Mouse (Mus musculus) midbrain, embryonic 12.5 days (tissue): Measurements from ENCODE around the gene Akt2. TPM values are rescaled to one million over a fixed set of nuclear protein-coding genes. Genes with fewer than 3 reads are reported as not detected.
A peak's percentile ranks its signal among the peaks of the same experiment; 100 is the strongest.
"Not testable (repeated sequence)": the region's sequence is repeated elsewhere in the genome, so short reads cannot be mapped to it uniquely, and the experiment has no call there.

Source experiments
- ATAC-seq: fragments of 200-750 bp; cut with Nextera tagmentation; 2 replicates; pipeline ENCODE4 v1.8.0; 2017; ENCODE audit warnings: low read depth, moderate TSS enrichment, moderate library complexity; ENCODE audit not compliant: low FRiP score
- H3K27ac ChIP-seq: fragments of 300-500 bp; sonication (generic); replicated peaks from 2 replicates; pipeline ENCODE4 v1.5.1; 2016; ENCODE audit warnings: mild to moderate bottlenecking
- H3K27me3 ChIP-seq: fragments of 300-500 bp; sonication (generic); 2 replicates; pipeline ENCODE4 v1.6.1; 2016; ENCODE audit warnings: mild to moderate bottlenecking
- H3K36me3 ChIP-seq: fragments of 300-500 bp; sonication (generic); 2 replicates; pipeline ENCODE4 v1.6.1; 2016
- H3K4me1 ChIP-seq: fragments of 300-500 bp; sonication (generic); 2 replicates; pipeline ENCODE4 v1.6.1; 2016
- H3K4me2 ChIP-seq: fragments of 300-500 bp; sonication (generic); replicated peaks from 2 replicates; pipeline ENCODE4 v1.6.1; 2016; ENCODE audit warnings: mild to moderate bottlenecking, moderate library complexity
- H3K4me3 ChIP-seq: fragments of 300-500 bp; sonication (generic); 2 replicates; pipeline ENCODE4 v1.5.1; 2016; ENCODE audit warnings: mild to moderate bottlenecking
- H3K9ac ChIP-seq: fragments of 300-500 bp; sonication (generic); replicated peaks from 2 replicates; pipeline ENCODE4 v1.6.1; 2016; ENCODE audit warnings: mild to moderate bottlenecking, moderate library complexity
- H3K9me3 ChIP-seq: fragments of 300-500 bp; sonication (generic); 2 replicates; pipeline ENCODE4 v1.6.1; 2016; ENCODE audit warnings: mild to moderate bottlenecking
- WGBS: fragments of 180-500 bp; shearing (Covaris S2); methylation state at CpG from one replicate; pipeline ENCODE4 v1.1.7; 2016; 5-methylcytosine and 5-hydroxymethylcytosine counted together
- polyA plus RNA-seq: library from polyadenylated mRNA; unstranded; fragments of >200 nt; fragmentation: Nextera tagmentation; extraction: Ambion mirVana; gene quantifications from 2 replicates; pipeline ENCODE4 v1.2.1, GENCODE M21; 2016

Gene Akt2
- polyA plus RNA-seq, 1 experiment from 2014 or later, result 90.9 TPM

DNA sequence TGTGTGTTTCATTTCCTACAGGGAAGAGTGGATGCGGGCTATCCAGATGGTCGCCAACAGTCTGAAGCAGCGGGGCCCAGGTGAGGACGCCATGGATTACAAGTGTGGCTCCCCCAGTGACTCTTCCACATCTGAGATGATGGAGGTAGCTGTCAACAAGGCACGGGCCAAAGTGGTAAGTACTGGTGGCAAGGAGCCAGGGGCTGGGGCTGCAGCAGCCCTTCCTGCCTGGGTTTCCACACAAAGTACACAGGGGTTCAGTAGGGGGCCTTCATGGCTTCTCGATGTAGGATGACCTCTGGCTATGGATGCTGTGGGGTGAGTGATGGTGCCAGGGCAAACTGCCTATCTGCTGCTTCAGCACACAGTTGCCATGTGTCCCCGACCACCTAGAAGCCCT lies 37.5 kb downstream of the Akt2 start:
- H3K27ac ChIP-seq, H3K27me3 ChIP-seq, ATAC-seq, H3K4me3 ChIP-seq, H3K4me1 ChIP-seq, H3K4me2 ChIP-seq, H3K9ac ChIP-seq, H3K9me3 ChIP-seq: not testable (repeated sequence)
- WGBS, result 98% methylated on average over 7 of the region's 7 CpGs
- H3K36me3 ChIP-seq, result peaks cover 80% of the 10 kb centered on the region

DNA sequence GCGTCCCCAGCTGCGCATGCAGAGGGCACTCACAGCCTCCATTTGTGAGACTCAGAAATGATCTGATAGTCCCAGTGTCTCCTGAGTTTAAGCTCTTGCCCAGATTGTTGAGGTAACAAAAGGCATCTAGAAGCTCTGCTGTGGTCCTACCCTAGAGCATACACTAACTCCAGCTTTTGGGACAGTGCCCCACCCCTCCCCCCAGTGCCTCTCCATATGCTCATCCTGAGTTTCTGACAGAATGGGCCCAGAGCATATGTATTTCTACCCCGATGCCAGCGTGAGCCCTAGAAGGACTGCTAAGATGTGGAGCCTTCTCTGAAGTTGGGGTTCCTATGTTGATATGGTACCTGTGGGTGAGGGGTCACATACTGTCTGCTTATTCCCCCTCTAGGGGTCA lies 40.1 kb downstream of the Akt2 start:
- H3K4me3 ChIP-seq, result no peak overlapping the region
- WGBS, result 95% methylated on average over 4 of the region's 4 CpGs
- no peak for ATAC-seq
- H3K4me2 ChIP-seq, result no peak overlapping the region
- no peaks in the 10 kb centered on the region for H3K4me1 ChIP-seq
- no peaks in the 10 kb centered on the region for H3K9me3 ChIP-seq
- H3K36me3 ChIP-seq, result peaks cover 78% of the 10 kb centered on the region
- H3K9ac ChIP-seq, result no peak overlapping the region
- H3K27me3 ChIP-seq, result no peaks in the 10 kb centered on the region
- H3K27ac ChIP-seq, result no peak overlapping the region

DNA sequence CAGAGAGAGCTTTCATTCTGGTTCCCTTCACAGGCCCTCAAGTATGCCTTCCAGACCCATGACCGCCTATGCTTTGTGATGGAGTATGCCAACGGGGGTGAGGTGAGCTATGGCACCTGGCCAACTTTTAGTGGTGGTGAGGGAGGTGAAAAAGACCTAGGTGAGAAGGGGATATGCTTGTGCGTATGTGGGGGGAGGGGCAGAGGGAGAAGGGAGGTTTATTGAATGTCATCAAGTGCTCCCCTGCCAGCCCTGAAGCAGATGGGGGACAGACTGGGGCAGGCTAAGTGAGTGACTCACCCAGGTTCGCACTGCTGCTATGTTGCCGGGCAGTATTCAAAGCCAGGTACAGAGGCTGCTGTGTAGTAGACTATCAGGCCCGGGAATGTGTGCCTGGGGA lies 41.8 kb downstream of the Akt2 start:
- Histone ChIP-seq H3K27me3 (no peaks in the 10 kb centered on the region), H3K27ac (no peak overlapping the region), H3K9ac (no peak overlapping the region), H3K9me3 (no peaks in the 10 kb centered on the region), H3K36me3 (peaks cover 77% of the 10 kb centered on the region), H3K4me2 (no peak overlapping the region), H3K4me3 (no peak overlapping the region), H3K4me1 (no peaks in the 10 kb centered on the region)
- no peak for ATAC-seq
- WGBS, result 95% methylated on average over 6 of the region's 6 CpGs

DNA sequence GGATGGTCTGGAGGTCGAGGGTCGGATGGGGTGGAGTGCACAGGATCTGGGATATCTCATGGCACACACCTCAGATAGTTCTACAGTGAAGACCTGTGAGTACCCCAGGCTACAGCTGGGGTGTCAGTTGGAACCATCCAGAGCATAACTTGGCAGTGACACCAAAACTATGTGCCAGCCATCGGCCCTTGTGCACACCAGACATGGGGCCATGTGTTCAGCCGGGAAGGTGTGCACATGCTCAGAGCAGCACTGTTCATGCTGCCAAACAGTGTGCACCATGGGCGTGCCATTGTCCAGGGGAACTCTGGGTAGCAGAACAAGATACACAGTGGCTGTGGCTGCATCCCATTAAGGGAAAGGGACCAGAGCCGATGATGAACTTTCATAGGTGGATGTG lies 43.3 kb downstream of the Akt2 start:
- Histone ChIP-seq H3K9me3 (no peaks in the 10 kb centered on the region), H3K4me2 (no peak overlapping the region), H3K9ac (no peak overlapping the region), H3K36me3 (peaks cover 66% of the 10 kb centered on the region), H3K27me3 (no peaks in the 10 kb centered on the region), H3K4me1 (no peaks in the 10 kb centered on the region), H3K4me3 (no peak overlapping the region), H3K27ac (no peak overlapping the region)
- ATAC-seq, result no peak
- WGBS, result 95% methylated on average over 6 of the region's 6 CpGs

DNA sequence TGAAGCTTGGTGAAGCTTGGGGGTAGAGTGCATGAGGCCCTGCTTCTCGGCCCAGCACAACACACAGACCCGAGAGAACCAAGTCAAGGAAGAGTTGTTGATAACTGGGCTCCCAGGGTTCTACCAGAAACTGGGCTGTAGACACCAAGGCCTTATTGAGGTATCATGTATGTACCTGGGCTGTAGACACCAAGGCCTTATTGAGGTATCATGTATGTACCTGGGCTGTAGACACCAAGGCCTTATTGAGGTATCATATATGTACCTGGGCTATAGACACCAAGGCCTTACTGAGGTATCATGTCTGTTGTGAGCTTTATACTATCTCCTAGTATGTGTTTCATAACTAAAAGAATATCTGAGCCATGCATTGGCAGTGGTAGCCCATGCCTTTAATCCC lies 43.7 kb downstream of the Akt2 start:
- H3K27ac ChIP-seq, H3K4me2 ChIP-seq, H3K27me3 ChIP-seq, ATAC-seq, H3K4me1 ChIP-seq, H3K9me3 ChIP-seq, H3K4me3 ChIP-seq, H3K9ac ChIP-seq: not testable (repeated sequence)
- 97% methylated on average over 2 of the region's 2 CpGs for WGBS
- H3K36me3 ChIP-seq, result peaks cover 67% of the 10 kb centered on the region

DNA sequence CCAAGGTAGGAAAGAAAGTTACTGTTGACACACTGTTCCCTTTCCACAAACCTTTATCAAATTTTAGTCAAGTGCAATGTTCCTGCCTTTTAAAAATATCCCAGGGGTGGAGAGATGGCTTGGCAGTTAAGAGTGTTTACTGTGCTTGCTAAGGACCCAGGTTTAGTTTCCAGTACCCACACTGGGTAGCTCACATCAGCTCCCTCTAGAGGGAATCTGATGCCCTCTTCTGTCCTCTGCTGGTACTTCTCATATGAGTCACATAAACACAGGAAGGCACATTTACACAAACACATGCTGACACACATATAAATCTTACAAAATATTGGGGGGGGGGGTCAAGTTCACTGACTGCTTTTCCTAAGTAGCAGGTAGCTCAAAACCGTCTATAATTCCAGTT lies 53.1 kb downstream of the Akt2 start:
- Histone ChIP-seq H3K27ac (no peak overlapping the region), H3K36me3 (peaks cover 5% of the 10 kb centered on the region; the same call in 1 of the 2 replicates), H3K4me3 (no peak overlapping the region), H3K9ac (no peak overlapping the region), H3K27me3 (no peaks in the 10 kb centered on the region), H3K9me3 (no peaks in the 10 kb centered on the region), H3K4me1 (no peaks in the 10 kb centered on the region), H3K4me2 (no peak overlapping the region)
- 76% methylated on average over 1 of the region's 1 CpGs for WGBS
- ATAC-seq, result no peak

DNA sequence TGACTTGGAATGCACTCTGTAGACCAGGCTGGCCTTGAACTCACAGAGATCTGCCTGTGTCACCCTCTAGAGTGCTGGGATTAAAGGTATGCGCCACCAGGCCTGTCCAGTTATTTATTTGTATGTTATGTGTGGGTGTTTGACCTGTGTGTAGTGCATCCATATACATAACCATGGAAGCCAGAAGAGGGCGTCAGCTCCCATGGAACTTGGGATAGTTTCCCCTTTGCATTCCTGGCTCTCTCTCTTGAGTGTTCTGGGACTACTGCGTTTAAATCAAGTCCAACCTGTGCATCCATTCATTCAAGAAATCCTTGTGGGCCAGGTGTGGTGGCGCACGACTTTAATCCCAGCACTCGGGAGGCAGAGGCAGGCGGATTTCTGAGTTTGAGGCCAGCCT lies 55.2 kb downstream of the Akt2 start:
- no peak overlapping the region for H3K9ac ChIP-seq
- ATAC-seq, result no peak
- no peak overlapping the region for H3K4me2 ChIP-seq
- no peak overlapping the region for H3K27ac ChIP-seq
- no peaks in the 10 kb centered on the region for H3K27me3 ChIP-seq
- no peaks in the 10 kb centered on the region for H3K36me3 ChIP-seq
- no peaks in the 10 kb centered on the region for H3K9me3 ChIP-seq
- 83% methylated on average over 7 of the region's 7 CpGs for whole genome bisulfite sequencing
- no peak overlapping the region for H3K4me3 ChIP-seq
- no peaks in the 10 kb centered on the region for H3K4me1 ChIP-seq

DNA sequence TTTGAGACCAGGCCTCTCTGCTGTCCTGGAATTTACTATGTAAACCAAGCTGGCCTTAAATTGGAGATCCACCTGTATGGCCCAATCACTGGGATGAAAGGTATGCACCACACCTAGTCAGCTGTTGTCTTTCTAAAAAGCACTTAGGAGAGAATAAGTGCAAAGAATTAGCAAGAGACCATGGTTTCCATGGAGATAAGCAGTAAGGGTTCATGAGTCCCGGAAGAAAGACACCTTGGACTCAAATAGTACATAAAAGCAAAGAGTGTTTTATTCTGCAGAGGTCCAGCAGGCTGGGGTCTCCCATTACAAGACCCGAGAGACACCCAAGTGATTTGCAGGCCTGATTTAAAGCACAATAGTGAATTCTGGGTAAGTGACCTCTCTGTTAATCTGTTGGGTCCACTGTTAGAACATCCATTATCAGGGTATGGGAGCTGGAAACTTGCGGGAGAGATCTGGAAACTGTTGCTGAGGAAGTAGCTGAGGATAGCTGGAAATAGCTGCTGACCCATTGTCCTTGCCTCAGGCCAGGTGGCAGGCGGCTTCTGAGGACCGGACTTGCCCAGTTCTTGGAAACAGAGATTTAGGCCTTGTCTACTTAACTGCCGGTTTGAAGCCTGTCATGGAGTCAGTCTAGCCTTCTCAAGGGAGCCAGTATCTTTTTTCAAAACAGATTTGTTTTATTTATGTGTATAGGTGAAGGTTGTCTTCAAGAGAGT lies 56.1 kb downstream of the Akt2 start:
- H3K9me3 ChIP-seq, result no peaks in the 10 kb centered on the region
- ATAC-seq, result no peak
- peaks cover 4% of the 10 kb centered on the region for H3K27me3 ChIP-seq
- H3K4me2 ChIP-seq, result no peak overlapping the region
- H3K4me3 ChIP-seq, result no peak overlapping the region
- H3K36me3 ChIP-seq, result no peaks in the 10 kb centered on the region
- H3K4me1 ChIP-seq, result no peaks in the 10 kb centered on the region
- H3K9ac ChIP-seq, result no peak overlapping the region
- 85% methylated on average over 6 of the region's 6 CpGs for WGBS
- no peak overlapping the region for H3K27ac ChIP-seq

DNA sequence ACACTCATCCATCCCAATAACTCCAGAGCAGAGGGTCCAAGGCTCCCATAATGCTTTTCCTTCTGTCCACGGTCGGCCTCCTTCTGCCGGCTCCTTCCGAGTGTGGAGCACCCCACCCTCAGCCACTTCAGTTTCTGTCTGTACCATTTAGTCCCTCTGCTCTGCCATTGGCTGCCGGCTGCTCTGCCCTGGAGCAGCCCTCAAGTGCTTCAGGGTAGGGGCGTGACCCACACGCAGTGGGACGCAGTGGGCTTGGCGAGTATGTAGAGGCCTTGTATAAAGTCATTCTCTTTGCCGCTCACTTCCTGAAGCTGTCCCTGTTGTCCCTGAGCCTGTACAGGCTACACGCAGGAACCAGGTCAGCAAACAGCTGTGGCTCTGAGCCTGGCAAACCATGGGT lies 58.4 kb downstream of the Akt2 start:
- no peak overlapping the region for H3K4me2 ChIP-seq
- WGBS, result 92% methylated on average over 11 of the region's 11 CpGs
- no peaks in the 10 kb centered on the region; the same call in 1 of the 2 replicates for H3K4me1 ChIP-seq
- no peaks in the 10 kb centered on the region for H3K36me3 ChIP-seq
- H3K4me3 ChIP-seq, result no peak overlapping the region
- peaks cover 25% of the 10 kb centered on the region for H3K27me3 ChIP-seq
- no peaks in the 10 kb centered on the region for H3K9me3 ChIP-seq
- H3K27ac ChIP-seq, result no peak overlapping the region
- ATAC-seq, result no peak
- H3K9ac ChIP-seq, result no peak overlapping the region

DNA sequence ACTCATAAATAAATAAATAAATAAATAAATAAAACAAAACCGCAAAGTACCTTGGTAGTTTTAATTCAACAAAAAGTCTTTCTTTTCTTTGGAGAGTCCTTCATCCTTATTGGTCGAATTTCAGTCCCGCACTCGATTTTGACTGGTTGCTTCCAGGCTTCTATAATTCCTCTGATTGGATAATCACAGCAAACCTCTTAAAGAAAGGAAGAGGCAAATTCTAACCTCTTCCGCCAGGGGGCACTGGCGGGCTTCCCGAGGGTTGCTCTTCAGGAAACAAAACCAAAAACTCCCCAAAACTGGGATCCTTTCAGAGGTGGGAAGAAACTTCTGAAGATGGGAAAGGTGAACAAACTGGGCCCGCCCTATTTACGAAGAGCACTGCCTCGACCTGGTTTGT lies 59.6 kb downstream of the Akt2 start:
- WGBS, result 8% methylated on average over 10 of the region's 10 CpGs
- H3K4me3 ChIP-seq, result no peak overlapping the region
- peaks cover 2% of the 10 kb centered on the region; the same call in 1 of the 2 replicates for H3K36me3 ChIP-seq
- H3K4me1 ChIP-seq, result peaks cover 5% of the 10 kb centered on the region; the same call in 1 of the 2 replicates
- H3K9ac ChIP-seq, result no peak overlapping the region
- ATAC-seq, result no peak
- H3K9me3 ChIP-seq, result no peaks in the 10 kb centered on the region
- peaks cover 37% of the 10 kb centered on the region for H3K27me3 ChIP-seq
- no peak overlapping the region for H3K27ac ChIP-seq
- peak overlapping the region; percentile 10; the same call in 1 of the 2 replicates for H3K4me2 ChIP-seq

DNA sequence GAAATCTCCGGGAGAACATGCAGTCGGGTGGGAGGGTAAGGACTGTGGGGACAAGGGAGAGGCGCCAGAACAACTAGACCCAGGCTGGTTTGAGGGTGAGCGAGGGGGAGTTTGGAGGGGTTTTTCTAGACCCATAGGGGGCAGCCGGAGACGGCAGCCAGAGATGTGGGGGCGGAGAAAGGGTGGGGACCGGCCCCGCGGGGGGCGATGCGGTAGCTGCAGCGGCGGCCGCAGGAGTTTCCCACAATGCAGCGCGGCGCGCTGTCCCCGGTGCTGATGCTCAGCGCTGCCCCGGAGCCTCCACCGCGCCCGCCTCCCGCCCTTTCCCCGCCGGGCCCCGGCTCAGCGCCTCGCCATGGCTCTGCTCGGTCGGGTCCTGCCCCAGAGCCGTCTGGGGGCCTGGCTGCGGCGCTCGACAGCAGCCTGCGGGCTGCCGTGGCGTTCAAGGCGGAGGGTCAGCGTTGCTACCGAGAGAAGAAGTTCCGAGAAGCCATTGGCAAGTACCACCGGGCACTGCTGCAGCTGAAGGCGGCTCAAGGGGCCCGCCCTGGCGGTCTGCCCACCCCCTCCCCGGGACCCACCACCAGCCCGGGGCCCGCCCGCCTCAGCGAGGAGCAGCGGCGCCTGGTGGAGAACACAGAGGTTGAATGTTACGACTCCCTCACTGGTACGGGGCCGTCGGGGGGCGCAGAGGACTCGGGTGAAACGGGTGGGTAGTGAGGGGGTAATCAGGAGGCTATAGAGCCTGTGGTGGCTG lies 62.5 kb downstream of the Akt2 start, which contains the start of gene Ttc9b:
Gene Ttc9b, plus strand, starts transcription at position 235 of the 757 bp plus-strand sequence.
- H3K9me3 ChIP-seq, result no peaks in the 10 kb centered on the region
- H3K27ac ChIP-seq, result peak within 1 kb of the TSS; percentile 86
- H3K9ac ChIP-seq, result peak within 1 kb of the TSS; percentile 73
- peak within 1 kb of the TSS; percentile 64 for H3K4me3 ChIP-seq
- H3K36me3 ChIP-seq, result peaks cover 31% of the 10 kb centered on the region
- ATAC-seq, result peak; percentile 88
- H3K4me1 ChIP-seq, result peaks cover 8% of the 10 kb centered on the region; the same call in 1 of the 2 replicates
- H3K27me3 ChIP-seq, result peaks cover 58% of the 10 kb centered on the region
- peak within 1 kb of the TSS; percentile 85 for H3K4me2 ChIP-seq
- WGBS, result 1% methylated on average over 54 of the region's 62 CpGs

DNA sequence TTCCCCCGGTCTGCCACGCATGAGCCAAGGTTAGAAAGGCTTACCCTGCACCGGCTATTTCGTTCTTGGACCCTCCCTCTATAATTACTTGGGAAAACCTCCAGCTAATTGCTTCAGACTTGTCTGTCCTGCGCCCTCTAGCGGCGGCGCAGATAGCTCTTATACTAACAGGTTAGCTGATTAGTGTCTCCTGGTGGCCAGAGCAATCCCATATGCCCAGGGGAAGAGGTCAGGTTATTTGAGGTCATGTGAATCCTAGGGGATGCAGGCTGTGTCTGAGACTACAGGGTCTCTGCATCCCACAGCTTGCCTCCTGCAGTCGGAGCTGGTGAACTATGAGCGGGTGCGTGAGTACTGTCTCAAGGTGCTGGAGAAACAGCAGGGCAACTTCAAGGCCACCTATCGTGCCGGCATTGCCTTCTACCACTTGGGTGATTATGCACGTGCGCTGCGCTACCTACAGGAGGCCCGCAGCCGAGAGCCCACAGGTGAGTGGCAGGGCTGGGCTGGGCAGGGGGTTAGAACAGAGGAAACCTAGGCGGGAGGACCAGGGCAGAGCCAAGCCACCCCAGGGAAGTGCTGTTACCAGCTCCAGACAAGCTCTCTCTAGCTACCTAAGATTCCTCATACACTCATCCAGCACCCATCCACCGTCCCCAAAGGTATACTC lies 63.4 kb downstream of the Akt2 start:
- 66% methylated on average over 20 of the region's 20 CpGs for WGBS
- Histone ChIP-seq H3K4me3 (peak overlapping the region; percentile 64), H3K9me3 (no peaks in the 10 kb centered on the region), H3K27me3 (peaks cover 65% of the 10 kb centered on the region), H3K4me1 (peaks cover 8% of the 10 kb centered on the region; the same call in 1 of the 2 replicates), H3K4me2 (peak overlapping the region; percentile 85), H3K36me3 (peaks cover 36% of the 10 kb centered on the region), H3K9ac (peak overlapping the region; percentile 73; the same call in 1 of the 2 replicates), H3K27ac (no peak overlapping the region)
- no peak for ATAC-seq
